Mouse (Mus musculus): ENCODE data around the gene Tnmd.
A peak's percentile ranks its signal among the peaks of the same experiment; 100 is the strongest.

Tnmd gene

DNA sequence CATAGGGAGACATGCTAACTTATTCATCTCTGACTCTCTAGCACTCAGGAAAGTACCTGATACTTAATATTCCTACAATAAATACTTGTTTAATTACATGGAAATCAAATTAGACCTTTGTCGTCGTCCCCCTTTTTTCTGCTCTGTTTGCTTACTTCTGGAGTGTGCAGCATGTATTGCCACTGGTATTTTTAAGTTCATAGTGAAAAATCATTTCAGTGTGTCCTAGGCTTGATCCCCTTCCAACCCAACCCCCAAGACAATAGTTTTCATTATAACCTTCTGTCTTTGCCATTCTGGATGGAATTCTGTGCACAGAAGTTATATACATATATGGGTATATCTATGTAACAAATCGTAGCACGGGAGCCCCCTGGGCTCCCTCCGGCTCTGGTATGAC, at the start of gene Tnmd:
Tnmd (plus strand) TSS at position 301 of the 400 bp plus-strand sequence.
- DNase-seq (ENCODE audit: low spot score): no peak

GRCm38 (mm10) chrX:133853637-133854036, 2.9 kb downstream of the Tnmd start:
- no peak for DNase-seq (ENCODE audit: low spot score)

DNA sequence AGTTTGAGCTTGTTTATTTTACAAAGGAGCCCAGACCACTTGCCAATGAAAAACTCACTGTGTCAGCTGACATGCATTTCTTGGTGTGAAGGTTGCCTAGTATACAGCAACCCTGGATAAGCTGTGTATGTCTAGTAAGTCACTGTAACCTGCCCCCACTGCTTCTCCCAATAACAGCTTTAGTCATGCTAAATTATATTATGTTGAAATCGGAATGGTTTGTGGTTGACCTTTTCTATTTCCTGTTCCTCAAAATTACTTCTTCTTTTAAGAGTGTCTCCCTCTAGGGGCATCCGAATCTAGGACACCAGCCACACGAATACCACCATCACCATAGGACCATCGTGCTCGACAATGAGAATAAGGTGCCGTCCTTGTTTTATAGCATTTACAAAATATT, 19.0 kb downstream of the Tnmd start:
- no peak for DNase-seq (ENCODE audit: low spot score)

GRCm38 (mm10) chrX:133887308-133887707, 36.5 kb downstream of the Tnmd start:
- DNase-seq (ENCODE audit: low spot score): no peak

DNA sequence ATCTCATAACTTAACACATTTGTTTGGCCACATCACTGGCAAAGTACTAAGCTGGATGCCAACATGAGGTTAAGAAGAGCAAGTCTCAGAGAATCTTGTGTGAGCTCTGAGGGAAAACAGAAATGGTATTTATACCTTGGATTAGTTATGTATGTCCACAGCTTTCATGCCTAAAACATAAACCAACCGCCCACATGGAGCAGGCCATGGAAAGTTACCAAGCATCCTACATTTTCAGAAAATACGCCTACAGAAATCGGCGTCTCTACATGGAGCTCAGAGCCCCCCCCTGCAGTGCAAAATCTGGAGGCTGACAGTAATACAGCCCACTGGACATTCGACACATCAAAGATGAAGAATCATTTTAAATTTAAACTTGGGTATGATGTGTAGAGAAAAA, 37.3 kb downstream of the Tnmd start:
- no peak for DNase-seq (ENCODE audit: low spot score)

GRCm38 (mm10) chrX:133898014-133898542, 47.3 kb downstream of the Tnmd start, which contains the start of gene Tspan6:
Gene Tspan6 (minus strand): TSS chrX:133898429.
- peak; percentile 79 for DNase-seq (ENCODE audit: low spot score)

- no peak for DNase-seq (ENCODE audit: low spot score)
Measured at GRCm38 (mm10) chrX:133908261-133908660, 57.5 kb downstream of the Tnmd start, which contains the start of gene Srpx2. Gene Srpx2 (plus strand): TSS chrX:133908426.

DNA sequence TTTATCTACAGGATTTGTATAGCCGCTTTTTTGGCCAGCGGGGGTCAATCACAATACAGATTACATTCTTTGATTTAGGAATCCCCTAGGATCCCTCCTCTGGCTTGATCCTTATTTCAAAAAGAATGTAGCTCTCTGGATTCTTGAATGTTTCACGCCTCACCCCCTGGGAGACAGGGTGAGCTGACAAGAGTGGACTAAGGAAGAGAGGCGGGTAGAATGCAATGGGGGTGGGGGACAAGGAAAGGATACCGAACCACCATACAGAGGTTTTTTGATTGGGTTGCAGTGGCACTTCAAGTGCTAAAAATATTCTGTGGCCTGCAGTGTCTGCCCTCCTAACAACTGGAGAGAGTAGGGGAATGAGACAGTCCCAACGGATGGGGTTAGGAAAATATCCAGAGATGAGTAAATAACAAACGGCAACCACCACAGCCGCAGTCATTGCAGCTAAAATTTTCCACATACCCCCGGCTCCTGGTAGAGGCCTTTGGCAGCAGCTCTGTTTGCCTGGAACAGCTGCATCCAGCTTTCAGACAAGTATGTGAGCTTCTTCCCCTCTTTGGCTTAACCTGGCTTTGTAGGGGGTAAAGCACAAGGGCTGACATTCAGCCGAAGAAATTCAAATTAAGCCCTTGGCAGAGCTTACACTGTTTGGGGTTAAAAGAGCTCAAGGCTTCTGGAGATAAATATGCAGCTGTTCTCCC, 60.8 kb downstream of the Tnmd start:
- DNase-seq (ENCODE audit: low spot score): no peak

- DNase-seq (ENCODE audit: low spot score): no peak
Measured at GRCm38 (mm10) chrX:133913006-133913405, 62.2 kb downstream of the Tnmd start.

DNA sequence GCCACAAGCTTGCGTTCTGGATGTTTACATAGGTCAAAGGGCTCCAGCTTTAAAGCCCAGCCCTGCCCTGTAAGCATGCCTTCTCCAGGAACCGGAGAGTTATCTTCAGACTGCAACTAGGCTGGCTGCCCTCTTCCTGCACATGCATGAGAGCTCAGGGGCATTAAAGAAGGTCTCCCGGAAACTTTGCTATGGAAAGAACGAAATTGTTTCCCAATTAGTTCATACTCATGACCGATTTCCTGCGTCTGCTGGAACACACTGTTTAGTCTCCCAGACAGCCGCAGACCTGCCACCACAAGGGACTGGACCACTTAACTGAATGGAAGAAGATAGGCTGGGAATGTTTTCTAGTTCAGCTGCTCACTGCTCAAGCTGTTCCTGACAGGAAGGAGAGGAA, 63.4 kb downstream of the Tnmd start:
- no peak for DNase-seq (ENCODE audit: low spot score)
